ENCODE assay signal across 15 mouse cellular contexts in the genomic region with DNA sequence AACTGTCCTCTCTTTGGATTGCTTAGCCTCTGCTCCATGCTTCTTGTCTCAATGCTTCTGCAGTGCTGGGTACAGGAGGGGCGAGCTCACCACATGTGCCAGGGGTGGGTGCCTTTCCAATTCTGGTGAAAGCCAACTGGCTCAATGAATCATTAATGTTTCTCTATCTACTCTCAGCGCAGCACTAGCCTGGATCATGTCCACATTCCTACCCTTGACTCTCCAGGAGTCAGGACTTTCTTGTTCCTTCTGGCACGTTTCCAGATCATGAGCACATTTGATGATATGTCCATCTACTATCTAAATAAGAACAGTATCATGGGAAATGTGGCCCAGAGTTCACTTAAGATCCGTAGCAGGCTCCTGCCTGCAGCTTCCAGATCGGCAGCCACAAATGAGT.
DNase-seq lines count a peak whose midpoint lies in the region; ATAC-seq and TF ChIP-seq lines count a peak whose summit lies in the region.
"Had no signal": no experiment of that assay in that cellular context is flagged by ENCODE, and none has a peak within 500 bp of the region (broad histone marks: within the 10 kb centered on the region; RNA-seq: fewer than 3 reads in every experiment).

No protein-coding gene starts in this region.

- DNase-seq in cerebellum, postnatal 10 days: peak; percentile 33 to 47
- no peak for DNase-seq in cerebellum, adult 9-11 months
- DNase-seq in heart, adult 9 months (ENCODE audit: low spot score in 2 of 2): no peak
- DNase-seq in lung, embryonic 14.5 days: peak; percentile 65
- no peak for DNase-seq in lung, postnatal 4 days
- peak; percentile 11 for DNase-seq in lung, postnatal 10 days
- DNase-seq in liver: no peak
- DNase-seq: adrenal gland, postnatal 25 days; layer of hippocampus, adult 9-11 months; thymus, postnatal 36 days had no signal

- no peaks in the 10 kb centered on the region for H3K27me3 ChIP-seq in heart, embryonic 16.5 days (ENCODE audit: control insufficient read depth, insufficient read depth, low read length)
- H3K27me3 ChIP-seq in lung, embryonic 14.5 days (ENCODE audit: insufficient read depth, low read length): no peaks in the 10 kb centered on the region
- H3K27me3 ChIP-seq: embryonic facial prominence, embryonic 13.5 days; forebrain, embryonic 13.5 days; liver, embryonic 12.5 days; megakaryocyte, embryonic 14.5 days had no signal

- H3K9me3 ChIP-seq in heart, embryonic 16.5 days (replicated peaks; ENCODE audit: control insufficient read depth, low read length): no peaks in the 10 kb centered on the region
- H3K9me3 ChIP-seq in lung, embryonic 14.5 days (ENCODE audit: low read depth, low read length): no peaks in the 10 kb centered on the region
- H3K9me3 ChIP-seq: embryonic facial prominence, embryonic 13.5 days; forebrain, embryonic 13.5 days; liver, embryonic 12.5 days had no signal

- peaks cover 3% of the 10 kb centered on the region; the same call in 1 of the 2 replicates for H3K4me1 ChIP-seq in heart, embryonic 16.5 days (ENCODE audit: control insufficient read depth, insufficient read depth, low read length)
- H3K4me1 ChIP-seq in lung, embryonic 14.5 days (ENCODE audit: insufficient read depth): 0 out of 2 replicates have a peak, but pooled peaks cover 4% of the 10 kb centered on the region
- H3K4me1 ChIP-seq: embryonic facial prominence, embryonic 13.5 days; forebrain, embryonic 13.5 days; liver, embryonic 12.5 days; megakaryocyte, embryonic 14.5 days had no signal

- no peak overlapping the region for H3K4me2 ChIP-seq in heart, embryonic 16.5 days (ENCODE audit: low read depth, low read length)
- no peak overlapping the region for H3K4me2 ChIP-seq in lung, embryonic 14.5 days
- H3K4me2 ChIP-seq: embryonic facial prominence, embryonic 13.5 days; forebrain, embryonic 13.5 days; liver, embryonic 12.5 days had no signal

- H3K36me3 ChIP-seq in heart, embryonic 16.5 days (ENCODE audit: control insufficient read depth, insufficient read depth): no peaks in the 10 kb centered on the region
- H3K36me3 ChIP-seq in lung, embryonic 14.5 days (ENCODE audit: insufficient read depth): no peaks in the 10 kb centered on the region
- H3K36me3 ChIP-seq: embryonic facial prominence, embryonic 13.5 days; liver, embryonic 12.5 days had no signal

- TF ChIP-seq CTCF in lung, embryonic 14.5 days (IDR thresholded peaks at IDR 0.05; ENCODE audit: low read depth): no peak

- peak overlapping the region; percentile 21; the same call in 1 of the 2 replicates for H3K27ac ChIP-seq in heart, embryonic 16.5 days (ENCODE audit: low read length)
- no peak overlapping the region for H3K27ac ChIP-seq in lung, embryonic 14.5 days (ENCODE audit: low read depth)
- H3K27ac ChIP-seq: embryonic facial prominence, embryonic 13.5 days; forebrain, embryonic 13.5 days; liver, embryonic 12.5 days had no signal

- H3K9ac ChIP-seq in heart, embryonic 16.5 days (ENCODE audit: low read length): no peak overlapping the region
- no peak overlapping the region for H3K9ac ChIP-seq in lung, embryonic 14.5 days
- H3K9ac ChIP-seq: embryonic facial prominence, embryonic 13.5 days; forebrain, embryonic 13.5 days; liver, embryonic 12.5 days had no signal

- 30% methylated on average over 5 of the region's 5 CpGs for WGBS in heart, embryonic 16.5 days
- 41% methylated on average over 5 of the region's 5 CpGs for WGBS in lung, embryonic 14.5 days

- peak; percentile 55 for ATAC-seq in heart, embryonic 16.5 days (replicated peaks; ENCODE audit: extremely low read depth, insufficient read depth, low FRiP score)
- peak; percentile 49; the same call in 1 of the 2 replicates for ATAC-seq in lung, embryonic 14.5 days (ENCODE audit: insufficient read depth)
- ATAC-seq: forebrain, embryonic 13.5 days; liver, embryonic 12.5 days had no signal

- H3K4me3 ChIP-seq in heart, embryonic 16.5 days (ENCODE audit: low read length): no peak overlapping the region
- no peak overlapping the region for H3K4me3 ChIP-seq in lung, embryonic 14.5 days (ENCODE audit: low read depth, low read length)
- H3K4me3 ChIP-seq: embryonic facial prominence, embryonic 13.5 days; forebrain, embryonic 13.5 days; liver, embryonic 12.5 days; megakaryocyte, embryonic 14.5 days had no signal

Comparison
In these comparisons a context has a peak if more than half of its experiments do, and no peak if none do; other contexts are left out.
1. DNase-seq: peak in cerebellum, postnatal 10 days (2 of 2), lung, embryonic 14.5 days (single experiment) and lung, postnatal 10 days (single experiment); none in cerebellum, adult 9-11 months (single experiment), heart, adult 9 months (0 of 2), lung, postnatal 4 days (0 of 2) and liver (single experiment).